Mouse (Mus musculus) megakaryocyte, embryonic 14.5 days (primary cell): Measurements from ENCODE around the gene Dapk3.

Experiments
- FLI1 ChIP-seq: IDR thresholded peaks from 2 replicates; pipeline ENCODE4 v1.6.1; 2012; ENCODE audit warnings: low read length, inconsistent platforms, mixed read lengths
- GATA1 ChIP-seq: IDR thresholded peaks from 3 replicates; pipeline ENCODE4 v1.6.1; 2012; ENCODE audit warnings: mixed read lengths, low read length, inconsistent platforms, borderline replicate concordance

- TF ChIP-seq GATA1: no peak
- TF ChIP-seq FLI1: no peak
Observed at GRCm38 (mm10) chr10:81140005-81140404, 42.8 kb upstream of the Dapk3 start.
